Mouse (Mus musculus): ENCODE measurements around the gene Elmo3. TPM values are rescaled to one million over a fixed set of nuclear protein-coding genes. Genes with fewer than 3 reads are reported as not detected.
"Not testable (repeated sequence)": the region's sequence is repeated elsewhere in the genome, so short reads cannot be mapped to it uniquely, and the experiment has no call there.

Elmo3 gene
- total RNA-seq, 2 experiments from 2014 or later = 0.77 to 0.81 TPM

DNA sequence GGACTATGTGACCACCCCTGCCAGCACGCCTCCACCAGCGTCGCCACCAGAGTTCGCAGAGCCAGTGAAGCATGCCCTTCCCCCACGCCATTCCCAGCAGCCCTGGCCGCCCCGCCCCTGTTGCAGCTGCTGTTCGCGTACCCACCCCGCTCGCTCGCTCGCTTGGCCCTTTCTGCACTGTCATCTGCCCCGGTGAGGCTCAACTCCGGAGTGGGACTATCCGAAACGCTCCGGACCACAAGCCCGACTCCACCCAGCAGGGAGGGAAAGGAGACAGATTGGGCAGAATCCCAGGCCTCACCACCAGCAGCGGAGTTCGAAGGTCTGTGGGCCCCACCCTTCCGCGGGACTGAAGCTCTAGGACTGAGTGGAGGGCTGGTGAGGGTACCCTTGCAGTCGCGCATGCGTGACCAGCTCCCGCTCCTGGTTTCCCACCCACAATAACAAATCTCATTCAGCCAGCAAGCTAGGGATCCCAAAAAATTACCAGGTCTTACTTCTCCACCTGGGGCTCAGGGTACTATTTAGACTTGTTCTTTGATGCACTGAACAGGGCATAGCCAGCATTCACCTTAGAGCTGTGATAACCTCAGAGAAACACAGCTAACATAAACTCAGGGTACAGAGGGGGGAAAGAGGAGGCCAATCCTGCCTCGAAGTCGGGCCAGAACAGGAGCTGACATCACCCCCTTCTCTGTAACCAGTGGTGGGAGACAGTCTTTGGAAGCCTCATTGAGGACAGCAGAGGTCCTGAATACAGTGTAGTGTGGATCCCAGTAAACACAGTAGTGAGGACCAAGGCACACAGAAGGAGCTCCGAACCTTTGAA is 28.9 kb upstream of the Elmo3 start:
- DNase-seq = no peak

DNA sequence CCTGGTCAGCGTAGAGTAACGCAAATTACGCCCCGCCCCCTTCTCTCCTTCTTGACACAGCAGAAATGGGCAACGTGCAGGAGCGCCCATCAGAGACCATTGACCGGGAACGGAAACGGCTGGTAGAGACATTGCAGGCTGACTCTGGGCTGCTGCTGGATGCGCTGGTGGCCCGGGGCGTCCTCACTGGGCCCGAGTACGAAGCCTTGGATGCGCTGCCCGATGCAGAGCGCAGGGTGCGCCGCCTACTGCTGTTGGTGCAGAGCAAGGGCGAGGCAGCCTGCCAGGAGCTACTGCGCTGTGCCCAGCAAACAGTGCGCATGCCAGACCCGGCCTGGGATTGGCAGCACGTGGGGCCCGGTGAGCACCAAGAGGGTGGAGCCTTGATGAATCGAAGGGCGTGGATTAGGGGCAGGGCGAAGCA is 26.5 kb upstream of the Elmo3 start:
- DNase-seq = peak; percentile 84 to 88

DNA sequence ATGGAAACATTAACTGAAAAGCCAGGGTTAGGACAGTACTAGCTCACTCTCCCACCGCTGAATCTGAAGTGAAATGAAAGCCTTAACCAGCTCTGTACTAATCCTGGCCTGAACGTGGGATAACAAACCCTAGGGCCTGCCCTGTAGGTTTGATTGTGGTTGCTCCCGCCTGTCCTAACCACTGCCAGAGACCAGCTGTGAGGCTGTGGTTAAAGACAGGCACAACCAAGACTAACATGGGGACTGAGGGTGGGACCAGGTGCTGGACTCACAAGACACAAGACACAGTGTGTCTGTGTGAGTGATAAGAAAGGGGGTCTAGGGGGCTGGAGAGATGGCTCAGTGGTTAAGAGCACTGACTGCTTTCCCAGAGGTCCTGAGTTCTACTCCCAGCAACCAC is 24.8 kb upstream of the Elmo3 start:
- no peak for DNase-seq

DNA sequence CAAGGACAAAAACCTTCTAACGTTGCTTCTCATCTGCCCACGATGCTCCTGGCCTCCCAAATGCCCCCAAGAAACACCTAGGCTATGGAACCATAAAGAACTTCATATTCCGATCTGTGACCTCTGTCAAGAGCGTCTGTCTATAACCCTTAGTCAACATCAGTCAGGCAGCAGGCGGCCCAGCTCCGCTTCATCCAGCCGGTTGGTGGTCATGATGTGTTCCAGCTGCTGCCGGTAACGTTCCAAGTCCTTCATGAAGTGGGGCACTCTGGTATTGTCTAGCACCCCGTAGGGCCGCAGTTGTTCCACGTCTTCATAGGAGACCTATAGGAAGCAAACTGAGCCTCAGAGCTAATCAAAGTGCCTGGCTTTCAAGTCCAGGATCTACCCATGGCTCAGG is 23.6 kb upstream of the Elmo3 start:
- DNase-seq = no peak

DNA sequence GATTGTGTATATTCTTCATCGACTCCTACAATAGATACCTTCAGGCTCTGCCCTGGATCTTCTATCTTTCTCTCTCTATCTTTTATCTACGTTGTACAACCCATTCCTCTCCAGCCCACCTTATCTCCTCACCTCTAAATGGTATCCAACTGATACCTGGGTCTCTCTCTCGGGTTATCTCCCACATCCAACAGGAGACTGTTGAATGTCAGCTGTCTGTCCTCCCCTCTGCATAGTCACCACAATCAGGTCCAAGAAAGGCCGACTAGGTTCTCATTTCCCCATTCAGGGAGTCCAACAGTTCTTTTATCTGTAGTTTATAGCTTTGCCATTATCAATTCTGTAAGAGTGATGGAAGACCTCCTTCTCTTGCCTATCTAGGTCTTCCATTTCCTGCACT is 23.2 kb upstream of the Elmo3 start:
- DNase-seq = no peak

DNA sequence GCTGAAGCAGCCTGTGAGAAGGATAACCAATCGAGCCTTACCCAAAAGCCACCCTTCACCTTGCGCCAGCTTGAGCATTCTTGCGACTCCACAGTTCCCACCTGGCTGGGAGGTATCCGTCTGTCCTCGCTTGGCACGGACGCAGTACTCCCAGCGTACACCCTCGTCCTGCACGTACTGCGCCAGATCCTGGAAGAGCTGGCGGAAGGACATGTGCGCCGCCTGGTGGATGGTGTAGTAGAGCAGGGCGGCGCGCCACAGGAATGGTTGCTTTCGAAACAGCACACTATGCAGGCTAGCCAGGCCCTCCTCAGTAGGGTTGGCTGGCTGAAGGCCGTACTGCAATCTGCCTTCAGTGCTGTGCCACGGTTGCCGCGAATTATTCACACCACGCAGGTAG is 22.3 kb upstream of the Elmo3 start:
- DNase-seq = no peak

DNA sequence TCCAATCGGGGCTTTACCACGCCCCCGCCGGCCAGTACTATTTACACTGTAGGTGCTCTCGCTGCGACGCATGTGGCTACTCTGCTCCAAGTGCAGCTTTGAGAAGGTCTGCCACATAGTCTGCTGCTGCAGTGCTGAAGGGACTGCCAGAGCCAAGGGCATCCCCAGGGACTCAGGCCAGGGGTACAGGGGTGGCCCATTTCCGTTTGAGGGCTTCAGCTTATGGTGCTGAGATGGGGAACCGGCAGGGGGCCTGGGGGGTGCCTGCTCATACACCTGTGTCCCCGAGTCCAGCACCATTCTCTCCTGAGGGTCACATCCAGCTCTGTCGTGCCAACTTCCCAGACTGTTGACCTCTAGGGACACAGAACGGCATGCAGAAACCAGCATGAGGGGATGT is 19.9 kb upstream of the Elmo3 start:
- DNase-seq = no peak

DNA sequence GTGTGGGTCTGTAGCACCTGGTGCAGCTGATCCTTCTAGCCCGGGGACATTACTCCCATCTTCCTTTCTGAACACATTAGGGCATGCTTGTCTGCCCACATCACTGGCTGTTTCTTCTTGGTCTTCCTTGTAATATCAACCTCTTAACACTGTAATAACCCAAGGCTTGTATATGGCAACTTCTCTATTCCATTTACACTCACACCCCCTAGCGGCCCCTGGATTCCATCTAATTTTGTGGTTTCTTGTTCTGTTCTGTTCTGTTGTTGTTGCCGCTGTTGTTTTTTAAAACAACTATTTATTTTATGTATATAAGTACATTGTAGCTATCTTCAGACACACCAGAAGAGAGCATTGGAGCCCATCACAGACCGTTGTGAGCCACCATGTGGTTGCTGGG is 18.5 kb upstream of the Elmo3 start:
- no peak for DNase-seq

DNA sequence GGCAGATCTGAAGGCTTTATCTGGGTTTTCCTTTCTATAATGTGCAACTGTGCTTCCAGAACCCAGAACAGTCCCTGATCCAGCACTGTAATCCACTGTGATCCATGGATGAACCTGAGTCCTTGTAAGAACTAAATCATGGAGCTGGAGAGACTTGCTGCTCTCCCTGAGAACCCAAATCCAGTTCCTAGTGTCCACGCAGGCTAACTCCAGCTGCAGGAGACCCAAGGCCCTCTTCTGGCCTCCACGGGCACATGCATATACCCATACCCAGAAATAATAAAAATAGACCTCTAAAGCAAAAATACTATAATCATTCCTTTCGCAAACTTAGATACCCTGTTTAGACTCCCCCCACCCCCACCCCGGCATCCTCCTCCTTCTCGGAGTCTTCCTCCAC is 17.2 kb upstream of the Elmo3 start:
- DNase-seq = no peak

DNA sequence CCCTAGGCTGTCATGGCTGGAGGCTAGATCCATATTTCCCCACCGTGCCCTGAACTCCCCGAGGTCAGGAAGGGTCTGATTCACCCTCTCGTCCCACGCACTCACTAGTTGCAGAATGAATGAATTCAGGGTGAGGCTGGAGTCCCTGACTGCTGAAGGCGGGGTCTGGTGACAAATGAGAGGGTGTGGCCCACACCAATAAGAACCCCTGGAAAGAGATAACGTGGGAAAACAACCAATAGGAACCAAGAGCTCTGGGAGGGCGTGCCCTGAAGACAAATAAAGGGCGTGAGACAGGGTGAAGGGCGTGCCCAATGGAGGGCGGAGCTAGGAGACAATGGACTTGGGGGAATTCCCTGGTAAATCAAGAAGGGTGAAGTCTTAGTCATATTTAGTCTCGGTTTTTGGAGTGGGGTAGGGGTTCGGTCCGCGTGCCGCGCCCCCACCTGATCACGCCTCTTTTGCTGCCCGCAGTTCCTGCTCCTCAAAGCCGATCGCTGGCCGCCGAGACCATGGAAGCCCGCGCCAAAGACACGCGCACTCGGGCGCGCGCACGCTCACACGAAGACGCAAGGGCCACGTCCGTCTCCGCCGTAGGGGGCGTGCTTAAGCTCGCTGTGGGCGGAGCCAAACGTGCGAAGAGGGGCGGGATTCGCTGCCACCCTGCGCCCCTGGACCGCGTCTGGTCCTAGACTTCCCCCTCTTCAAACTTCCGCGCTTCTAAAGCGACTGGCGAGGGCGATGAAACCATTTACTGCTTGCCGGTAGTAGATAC is 16.3 kb upstream of the Elmo3 start:
- DNase-seq = peak; percentile 93 to 94

DNA sequence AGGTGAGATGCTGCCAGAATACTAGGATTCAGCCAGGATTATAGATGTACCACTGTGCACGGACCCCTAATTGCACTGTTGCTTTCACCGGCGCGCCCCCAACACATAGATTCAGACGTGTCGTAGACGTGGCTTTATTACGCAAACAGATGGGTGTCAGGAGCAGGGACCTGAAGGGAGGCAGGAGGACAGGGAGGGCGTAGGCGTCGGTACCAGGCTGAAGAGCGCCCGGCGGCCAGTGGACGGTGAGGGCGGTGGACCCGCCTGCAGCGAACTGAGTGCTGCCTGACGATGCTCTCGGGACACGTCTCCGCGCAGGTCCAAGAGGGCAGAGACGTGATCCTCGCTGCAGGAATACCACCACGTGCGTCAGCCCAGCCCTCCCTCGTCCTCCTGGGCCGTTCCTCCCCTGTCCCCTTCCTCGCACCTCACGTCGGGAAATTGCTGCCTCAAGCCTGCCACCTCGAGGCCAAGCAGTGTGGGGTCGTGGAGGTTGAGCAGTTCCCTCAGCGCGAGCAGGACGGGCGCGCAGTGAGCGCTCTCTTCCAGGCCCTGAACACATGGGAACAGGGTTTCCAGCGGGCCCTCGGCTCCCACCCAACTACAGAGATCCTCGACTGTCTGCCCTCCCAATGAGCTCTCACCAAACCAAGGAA is 15.5 kb upstream of the Elmo3 start, which contains the start of gene 4931428F04Rik:
Gene 4931428F04Rik (minus strand): TSS at position 60 of the 656 bp plus-strand sequence.
- peak in 1 of 2 experiments; percentile 46 for DNase-seq

DNA sequence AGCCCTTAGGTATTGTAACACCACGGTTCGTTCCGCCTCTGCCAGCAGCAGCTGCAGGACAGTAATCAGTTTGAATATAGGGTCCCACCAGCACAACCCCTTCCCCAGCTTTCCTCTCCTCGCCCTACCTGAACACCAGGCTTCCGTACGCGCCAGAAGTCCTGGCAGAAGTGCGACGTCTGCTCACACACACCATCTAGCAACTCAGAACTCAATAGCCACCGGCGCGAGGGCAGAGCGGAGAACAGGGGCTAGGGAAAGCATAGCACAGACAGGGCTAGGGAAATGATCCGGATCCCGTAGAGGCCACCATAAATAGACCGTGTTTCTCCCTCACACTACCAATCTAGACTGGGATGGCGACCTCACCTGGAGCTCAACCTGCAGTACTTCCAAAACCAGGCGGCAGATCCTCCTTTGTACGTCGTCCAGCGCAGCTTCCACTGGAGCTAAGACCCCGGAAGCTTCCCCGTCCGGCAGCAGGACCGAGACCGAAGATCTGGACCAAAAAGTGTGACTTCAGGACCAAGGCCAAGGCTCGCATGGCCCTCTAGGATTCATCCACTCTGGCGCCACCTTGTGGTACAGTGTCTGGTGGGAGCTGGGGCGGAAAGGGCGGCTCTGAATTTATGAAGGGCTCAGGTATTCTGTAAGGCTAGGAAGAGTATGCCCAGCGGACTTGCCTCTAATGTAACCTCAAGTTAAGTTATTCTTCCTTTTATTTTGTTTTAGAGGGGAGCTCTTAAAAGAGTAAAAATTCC is 14.7 kb upstream of the Elmo3 start:
- peak; percentile 61 to 68 for DNase-seq

DNA sequence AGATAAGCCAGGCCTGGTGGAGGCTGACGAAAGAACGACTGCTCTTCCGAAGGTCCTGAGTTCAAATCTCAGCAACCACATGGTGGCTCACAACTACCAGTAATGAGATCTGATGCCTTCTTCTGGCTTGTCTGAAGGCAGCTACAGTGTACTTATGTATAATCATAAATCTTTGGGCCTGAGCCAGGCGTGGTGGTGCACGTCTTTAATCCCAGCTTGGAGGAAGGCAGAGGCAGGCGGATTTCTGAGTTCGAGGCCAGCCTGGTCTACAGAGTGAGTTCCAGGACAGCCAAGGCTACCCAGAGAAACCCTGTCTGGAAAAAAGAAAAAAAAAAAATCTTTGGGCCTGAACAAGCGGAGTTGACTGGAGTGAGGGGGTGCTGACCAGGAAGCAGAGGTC is 14.0 kb upstream of the Elmo3 start:
- DNase-seq = not testable (repeated sequence)

DNA sequence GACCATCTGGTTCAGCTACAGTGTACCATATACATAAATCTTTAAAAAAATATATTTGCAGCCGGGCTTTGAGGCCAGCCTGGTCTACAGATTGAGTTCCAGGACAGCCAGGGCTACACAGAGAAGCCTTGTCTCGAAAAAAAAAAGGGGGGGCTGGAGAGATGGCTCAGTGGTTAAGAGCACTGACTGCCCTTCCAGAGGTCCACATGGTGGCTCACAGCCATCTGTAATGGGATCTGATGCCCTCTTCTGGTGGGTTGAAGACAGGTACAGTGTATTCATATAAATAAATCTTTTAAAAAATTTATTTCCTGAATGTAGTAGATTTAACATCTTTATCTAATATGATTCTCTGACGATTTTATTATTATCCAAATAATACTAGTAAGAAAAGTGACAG is 13.6 kb upstream of the Elmo3 start:
- not testable (repeated sequence) for DNase-seq

DNA sequence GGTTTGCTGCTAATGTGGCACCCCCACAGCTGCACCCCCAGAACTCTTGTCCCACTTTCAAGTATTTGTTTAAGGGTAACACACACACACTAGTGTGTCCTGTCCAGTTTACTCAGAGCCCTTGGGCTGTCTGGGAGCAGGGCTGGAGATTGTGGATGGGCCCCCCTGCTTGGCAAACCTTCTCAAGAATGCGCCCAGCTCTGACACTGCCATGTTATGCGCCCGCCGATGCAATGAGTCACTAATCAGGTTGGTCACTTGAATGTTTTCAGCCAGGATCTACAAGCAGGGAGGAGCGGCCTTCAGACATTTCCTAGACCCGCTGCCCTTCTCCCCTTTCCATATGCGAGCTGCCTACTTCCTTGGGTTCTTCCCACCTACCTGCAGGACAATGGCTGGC is 12.9 kb upstream of the Elmo3 start:
- no peak for DNase-seq

DNA sequence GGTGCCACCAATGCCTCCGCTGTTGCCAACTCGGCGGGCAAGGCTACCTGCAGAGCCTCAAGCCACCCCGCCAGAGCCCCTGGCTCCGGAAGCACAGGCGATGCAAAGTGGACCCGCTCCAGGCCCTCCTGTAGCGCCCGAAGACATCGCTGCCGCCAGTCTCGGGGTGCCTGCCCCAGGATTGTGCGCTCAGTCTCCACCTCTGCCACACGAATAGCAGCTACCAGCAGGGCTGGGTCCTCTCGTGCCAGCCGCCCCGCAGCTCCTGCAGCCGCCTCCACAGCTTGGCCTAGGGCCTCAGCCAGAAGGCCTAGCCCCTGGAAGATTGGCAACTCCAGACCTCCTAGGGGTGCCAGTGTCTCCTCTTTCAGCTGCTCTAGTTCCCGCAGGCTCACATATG is 12.0 kb upstream of the Elmo3 start:
- no peak for DNase-seq

DNA sequence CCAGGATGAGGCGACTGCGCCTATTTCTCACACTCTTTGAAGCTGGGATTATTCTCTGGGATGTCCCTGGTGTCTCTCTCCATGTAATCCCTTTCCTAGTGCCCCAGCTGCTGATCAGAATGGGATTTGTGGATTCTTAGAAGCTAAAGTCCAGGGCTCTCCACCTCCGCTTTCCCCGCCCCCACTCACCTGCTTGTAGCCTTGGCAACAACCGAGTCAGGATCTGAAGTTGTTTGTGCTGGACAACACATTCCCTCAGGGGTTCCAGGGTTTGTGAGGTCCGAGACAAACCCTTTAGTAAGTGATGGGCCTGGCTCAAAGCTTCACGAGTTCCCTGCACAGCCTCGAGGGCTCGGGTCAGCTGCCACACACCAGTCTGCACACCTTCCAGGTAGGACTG is 10.6 kb upstream of the Elmo3 start:
- no peak for DNase-seq

DNA sequence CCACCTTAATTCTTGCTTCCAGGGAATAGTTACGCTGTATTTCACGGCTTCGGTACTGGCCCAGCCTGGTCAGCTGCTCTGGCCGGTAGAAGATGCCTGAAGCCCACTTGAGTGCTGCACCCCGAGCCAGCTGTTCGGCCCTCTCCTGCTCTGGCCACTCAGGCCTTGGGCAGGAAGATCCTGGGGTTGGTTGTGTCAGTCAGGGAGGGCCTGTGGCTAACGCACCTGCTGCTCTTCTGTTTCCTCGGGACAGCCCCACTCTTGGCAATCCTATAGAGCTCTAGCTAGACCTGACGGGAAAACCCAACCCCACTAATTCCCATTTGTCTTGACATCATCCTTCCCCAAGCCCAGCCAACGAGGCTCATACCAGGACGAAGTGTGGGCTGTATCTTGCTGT is 10.1 kb upstream of the Elmo3 start:
- no peak for DNase-seq

DNA sequence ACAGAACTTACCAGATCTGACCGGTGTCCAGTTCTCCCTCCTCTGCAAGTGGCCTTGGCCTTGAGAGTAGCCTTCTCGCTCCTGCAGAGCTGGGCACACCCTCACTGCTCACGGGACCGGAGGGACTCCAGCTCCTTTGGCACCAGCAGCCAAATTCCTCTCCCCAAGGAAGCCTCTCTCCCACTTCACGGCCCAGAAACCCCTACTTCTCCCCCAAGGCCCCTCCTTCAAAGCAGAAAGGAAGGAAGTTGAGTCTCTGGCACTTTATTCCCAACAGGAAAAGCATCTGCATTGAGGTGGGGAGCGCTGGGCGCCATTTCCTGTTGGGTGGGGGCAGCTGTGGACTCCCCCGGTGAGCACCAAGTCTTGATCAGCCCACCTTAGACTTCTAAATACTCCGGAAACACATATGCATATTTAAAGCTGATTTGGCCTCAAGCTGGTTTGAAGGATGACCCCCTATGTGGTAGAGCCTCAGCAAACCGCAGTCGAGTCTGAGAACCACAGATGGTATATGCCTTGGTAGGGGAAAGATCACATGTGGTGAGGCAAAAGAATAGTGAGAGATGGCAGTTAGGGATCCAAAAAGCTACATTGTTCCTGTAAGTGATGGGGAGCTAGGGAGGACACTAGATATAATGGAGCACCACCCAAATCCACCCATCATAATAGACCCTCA is 9.4 kb upstream of the Elmo3 start, which contains the start of gene Exoc3l:
Gene Exoc3l (minus strand): TSS at position 207 of the 679 bp plus-strand sequence.
- DNase-seq = no peak

DNA sequence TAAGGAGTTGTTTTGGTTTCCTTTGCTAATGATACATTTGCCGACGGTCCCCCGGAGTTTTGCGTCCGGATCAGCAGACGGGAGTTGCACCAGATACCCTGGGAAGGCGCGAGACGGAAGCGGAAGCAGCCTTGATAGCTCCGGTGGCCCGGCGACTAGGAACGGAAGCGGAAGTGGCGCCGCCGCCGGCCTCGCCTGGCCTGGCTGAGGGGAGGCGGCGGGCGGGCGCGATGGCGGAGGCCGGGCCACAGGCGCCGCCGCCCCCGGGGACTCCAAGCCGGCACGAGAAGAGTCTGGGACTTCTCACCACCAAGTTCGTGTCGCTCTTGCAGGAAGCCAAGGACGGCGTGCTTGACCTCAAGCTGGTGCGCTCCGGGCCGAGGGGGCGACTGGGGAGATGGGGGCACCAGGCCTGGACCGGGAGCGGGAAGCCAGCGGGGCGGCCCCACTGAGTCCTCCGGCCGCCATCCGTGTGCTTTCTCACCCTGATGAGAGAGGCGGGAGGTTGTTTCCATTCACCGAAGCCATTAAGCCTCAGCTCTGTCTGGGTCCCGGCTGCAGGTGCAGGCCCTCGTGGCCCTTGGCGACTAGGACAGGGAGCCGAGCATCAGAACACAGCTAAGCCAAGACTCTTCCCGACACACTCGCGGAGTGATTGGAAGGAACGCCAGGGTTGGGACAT is 7.7 kb upstream of the Elmo3 start, which contains the start of gene E2f4:
Gene E2f4 (plus strand): TSS at position 153 of the 682 bp plus-strand sequence.
- DNase-seq = peak; percentile 90 to 91
